Mouse (Mus musculus): Measurements from ENCODE around the gene Zhx3.

Gene Zhx3

DNA sequence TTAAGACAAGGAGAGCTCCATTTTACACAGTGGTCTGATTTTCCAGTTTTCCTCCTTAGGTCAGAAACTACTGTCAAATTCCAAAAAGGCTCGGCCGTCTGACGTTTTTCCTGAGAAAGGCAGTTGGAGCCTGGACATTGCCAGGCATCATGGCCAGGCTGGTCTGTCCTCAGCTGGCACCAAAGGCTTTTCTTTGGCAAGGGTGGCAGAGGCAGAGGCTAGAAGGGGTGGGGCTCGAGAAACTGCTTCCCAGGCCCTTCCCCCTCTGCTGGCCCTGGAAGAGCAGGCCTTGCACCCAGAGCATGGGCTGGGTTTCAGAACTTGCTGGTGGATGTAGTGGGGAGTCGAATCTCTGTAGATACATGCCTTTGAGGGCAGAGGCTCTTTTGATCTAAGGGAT, 9.6 kb upstream of the Zhx3 start:
- DNase-seq (ENCODE audit: inconsistent ontology term), result no peak

DNA sequence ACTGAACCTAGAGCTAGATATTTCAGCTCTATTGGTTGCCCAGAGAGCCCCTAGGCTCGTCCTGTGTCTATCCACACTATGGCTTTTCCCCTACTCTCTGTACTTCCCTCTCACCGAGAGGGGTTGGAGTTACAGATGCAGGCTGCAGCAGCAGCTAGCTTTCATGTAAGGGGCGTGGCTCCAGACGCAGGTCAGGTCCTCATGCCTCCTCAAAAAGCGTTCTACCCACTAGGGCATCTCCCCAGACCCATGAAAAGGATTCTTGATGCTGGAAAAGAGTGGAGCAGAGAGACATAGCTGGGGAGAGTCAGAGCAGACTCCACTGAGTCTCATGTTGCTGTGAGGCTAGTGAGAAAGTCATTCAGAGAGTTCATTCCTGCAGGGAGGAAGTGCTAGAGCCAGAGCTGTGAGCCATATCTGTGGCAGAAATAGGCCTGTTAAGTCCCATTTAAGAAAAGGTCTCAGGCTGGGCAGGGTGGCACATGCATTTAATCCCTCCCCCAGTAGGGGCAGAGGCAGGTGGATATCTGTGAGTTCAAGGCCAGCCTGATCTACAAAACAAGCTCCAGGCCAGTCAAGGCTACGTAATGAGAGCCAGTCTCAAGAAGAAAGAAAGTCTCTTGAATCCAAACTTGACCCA, 8.8 kb upstream of the Zhx3 start:
- no peak for DNase-seq (ENCODE audit: inconsistent ontology term)

DNA sequence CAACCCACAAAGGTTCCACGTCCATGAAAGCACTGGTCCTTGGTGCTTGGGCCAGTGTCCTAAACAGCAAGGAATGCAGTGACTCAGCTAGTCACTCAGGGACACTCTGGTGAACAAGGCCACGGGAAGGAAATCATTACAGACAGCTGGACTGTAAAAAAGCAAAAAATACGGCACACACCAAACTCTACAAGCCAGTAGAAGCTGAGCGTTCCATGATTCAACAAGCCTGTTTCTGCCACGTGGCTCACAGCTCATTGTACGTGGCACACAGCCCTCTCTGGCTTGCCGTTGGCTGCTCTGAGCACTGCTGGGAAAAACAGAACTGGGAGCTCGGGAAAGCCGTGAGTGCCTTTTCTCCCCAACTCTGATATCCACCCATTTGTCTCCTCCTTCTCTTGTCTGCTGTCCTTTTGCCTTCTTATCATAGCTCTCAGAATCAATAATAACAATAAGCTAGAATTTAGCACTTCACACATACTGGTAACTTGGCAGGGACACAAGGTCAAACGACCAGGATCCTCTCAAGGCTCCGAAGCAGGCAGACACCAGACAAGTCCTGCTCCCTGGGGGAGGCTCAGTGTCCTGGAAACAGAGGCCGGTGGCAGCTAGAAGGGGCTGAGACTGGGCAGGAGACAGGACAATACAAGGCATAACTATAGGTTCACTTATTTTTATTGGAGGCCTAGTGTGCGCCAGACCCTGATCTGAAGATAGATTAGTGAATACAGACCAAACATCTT, 7.8 kb upstream of the Zhx3 start, which contains the start of gene Lpin3:
Gene Lpin3, plus strand, starts transcription at position 218 of the 743 bp plus-strand sequence.
- peak; percentile 78 for DNase-seq (ENCODE audit: inconsistent ontology term)

DNA sequence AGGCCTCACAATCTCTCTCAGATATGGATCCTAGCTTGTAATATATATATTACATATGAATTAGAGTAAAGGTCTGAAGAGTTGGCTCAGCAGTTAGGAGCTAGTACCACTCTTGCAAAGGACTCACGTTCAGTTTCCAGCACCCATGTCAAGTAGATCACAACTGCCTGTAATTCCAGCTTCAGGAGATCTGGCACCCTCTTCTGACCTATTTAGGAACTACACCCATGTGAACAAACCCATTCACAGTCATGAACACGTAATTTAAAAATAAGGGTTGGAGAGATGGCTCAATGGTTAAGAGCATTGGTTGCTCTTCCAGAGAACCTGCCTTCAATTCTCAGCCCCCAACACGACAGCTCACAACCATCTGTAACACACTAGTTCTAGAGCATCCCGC, 3.3 kb upstream of the Zhx3 start:
- DNase-seq (ENCODE audit: inconsistent ontology term), result no peak

DNA sequence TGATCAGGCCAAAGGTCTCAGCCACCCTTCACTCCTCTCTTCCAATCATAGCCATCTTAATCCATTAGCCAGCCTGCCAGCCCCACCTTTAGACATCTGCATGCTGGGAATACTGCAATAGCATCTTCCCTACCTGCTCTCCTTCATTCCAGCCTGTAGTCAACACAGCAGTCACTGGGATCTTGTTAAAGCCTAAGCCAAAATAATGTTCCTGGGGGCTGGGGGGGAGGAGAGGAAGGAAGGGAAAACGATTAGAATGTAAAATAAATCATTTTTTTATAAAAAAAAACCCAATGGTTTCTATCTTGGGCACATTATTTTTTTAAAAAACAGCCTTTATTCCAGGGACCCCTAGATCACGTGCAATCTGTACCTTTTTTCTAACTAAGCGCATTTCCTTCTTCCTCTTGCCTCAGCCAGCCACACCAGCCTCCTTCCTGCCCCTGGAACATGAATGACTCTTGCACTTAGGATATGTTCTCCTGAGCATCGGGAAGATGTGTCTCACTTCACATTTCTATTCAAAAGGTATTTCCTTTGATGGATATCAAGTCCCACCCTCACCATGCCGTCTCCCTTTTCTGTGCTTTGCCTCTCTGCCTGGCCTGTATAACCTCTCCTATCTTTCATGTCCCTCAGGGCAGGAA, 1.6 kb upstream of the Zhx3 start:
- no peak for DNase-seq (ENCODE audit: inconsistent ontology term)

DNA sequence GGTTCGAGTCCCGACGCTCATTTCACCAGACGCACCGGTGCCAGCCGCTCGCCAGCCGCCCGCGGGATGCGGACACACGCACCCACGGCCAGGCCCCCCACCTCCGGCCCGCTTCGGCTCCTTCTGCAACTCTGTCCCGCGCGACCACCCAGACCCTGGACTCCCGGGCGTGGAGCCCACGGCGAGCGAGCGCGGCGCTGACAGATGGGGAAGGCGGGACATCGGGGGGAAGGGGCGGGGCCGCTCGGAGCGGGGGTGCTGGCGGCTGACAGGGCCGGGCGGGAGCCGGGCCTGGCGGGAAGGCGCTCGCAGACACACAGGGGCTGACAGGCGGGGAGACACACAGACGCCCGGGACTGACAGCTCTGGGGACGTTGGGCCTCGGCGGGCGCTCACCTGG, 403 bp downstream of the Zhx3 start:
- peak; percentile 78 for DNase-seq (ENCODE audit: inconsistent ontology term)

DNA sequence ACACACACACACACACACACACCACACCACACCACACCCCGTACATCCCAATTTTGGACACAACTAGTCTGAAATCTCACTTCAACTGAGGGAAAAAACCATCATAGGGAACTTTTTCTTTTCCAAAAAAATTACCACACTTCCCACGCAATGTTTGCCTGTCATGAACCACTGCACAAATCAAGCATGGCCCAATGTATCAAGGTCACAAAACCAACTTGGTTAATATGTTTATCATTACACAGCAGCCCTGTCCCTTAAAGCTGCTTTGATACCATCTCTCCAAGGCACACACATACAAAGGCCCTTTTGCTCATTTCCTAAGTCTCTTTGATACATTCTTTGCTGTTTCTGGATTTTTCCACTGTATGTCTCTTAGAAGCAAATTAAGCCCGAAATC, 1.5 kb downstream of the Zhx3 start:
- DNase-seq (ENCODE audit: inconsistent ontology term), result no peak

DNA sequence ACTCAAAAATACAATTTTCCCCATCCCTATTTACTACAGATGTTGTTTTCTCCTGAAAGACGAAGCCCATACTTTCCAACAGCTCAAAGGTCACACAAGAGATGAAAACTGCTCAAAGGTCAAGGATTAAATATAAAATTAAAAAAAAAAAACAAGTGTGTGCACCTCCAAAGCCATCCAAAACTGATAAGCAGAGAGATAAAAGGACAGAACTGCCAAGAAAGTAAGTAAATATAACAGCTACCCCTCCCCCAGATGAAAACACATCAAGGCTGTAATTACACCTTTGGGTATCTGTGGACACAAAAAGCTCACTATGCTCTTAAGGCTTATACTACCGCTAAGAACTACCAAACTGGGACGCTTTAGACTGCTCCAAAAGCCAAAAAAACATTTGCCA, 3.4 kb downstream of the Zhx3 start:
- no peak for DNase-seq (ENCODE audit: inconsistent ontology term)

DNA sequence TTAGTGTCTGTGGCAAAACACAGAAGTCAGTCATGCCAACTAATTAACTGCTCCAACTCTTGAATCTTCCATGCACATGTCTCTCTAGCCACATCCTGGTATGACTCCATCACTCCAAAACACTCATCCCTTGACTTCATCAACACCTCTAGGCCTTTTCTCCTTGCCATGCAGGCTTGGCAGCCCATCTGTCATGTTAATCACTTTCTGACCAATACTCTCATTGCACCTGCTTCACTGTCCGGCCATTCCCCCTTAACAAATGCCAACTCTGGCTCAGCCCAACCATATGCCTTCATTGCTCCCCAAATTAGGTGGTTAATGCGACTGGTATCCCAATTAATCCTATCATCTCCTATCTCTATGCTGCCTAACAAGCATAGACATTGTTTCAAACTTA, 7.5 kb downstream of the Zhx3 start:
- peak; percentile 59 for DNase-seq (ENCODE audit: inconsistent ontology term)

DNA sequence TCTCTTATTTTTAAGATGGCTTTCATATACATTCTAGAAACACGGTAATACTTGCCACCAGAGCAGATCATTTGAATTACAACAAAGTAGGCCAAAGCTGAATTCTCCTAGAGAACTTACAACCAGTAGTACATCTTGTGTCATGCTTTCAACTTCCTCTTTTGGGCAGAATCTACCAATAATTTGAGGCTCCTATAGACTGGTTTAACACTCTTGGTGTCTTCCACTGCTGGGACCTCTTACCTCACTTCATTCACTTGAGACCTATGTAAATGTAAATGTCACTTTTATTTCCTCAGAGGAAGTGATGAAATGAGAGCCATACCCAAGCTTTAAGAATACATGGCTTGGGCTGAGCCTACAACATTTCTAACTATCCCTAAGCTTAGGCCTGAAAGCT, 8.7 kb downstream of the Zhx3 start:
- DNase-seq (ENCODE audit: inconsistent ontology term), result no peak

DNA sequence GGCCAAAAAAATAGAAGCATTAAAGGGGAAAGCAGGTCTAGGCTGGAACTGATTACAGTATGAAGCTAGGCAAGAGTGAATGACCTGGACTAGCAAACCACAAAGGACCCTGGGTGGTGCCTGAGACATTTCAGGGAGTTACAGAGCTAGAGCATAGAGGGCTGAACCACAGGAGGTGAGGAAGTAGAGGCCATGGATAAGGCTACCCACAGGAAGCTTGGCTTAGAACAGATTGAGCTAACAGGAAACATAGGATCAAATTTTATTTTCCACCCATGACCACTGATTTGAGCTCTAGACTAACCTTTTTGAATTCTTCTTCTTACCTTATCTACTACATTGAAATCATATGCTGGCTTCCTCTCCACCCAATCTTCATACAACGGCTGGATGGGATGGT, 12.4 kb downstream of the Zhx3 start:
- no peak for DNase-seq (ENCODE audit: inconsistent ontology term)

DNA sequence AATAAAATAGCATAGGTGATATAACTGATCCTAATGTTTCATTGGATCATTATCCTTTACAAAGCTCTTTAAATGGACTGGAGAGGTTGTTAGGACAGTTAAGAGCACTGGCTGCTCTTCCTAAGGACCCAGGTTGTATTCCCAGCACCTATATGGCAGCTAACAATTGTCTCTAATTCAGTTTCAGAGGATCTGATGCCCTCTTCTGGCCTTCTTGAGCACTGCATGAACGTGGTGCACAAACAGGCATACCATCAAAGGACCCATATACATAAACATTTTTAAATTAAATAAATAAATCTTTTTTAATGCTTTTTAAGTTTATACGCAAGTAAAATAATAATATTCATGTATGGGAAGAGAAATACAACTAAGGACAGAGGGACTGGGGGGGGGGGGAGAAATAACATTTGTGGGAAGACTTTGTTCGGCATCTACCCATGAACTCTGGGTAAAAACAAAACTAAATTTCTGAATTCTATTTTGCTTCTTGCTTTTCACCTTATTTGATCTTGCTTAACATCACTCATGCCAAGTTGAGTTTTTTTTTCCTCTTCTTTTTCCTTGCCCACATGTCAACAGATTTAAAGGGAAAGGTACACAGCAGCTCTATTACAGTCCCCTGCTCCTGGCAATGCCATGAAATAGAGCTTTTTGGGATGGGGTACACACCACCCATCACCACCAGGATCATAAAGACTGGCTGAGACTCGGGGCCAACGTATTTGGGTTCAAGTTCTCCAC, 16.3 kb downstream of the Zhx3 start:
- DNase-seq (ENCODE audit: inconsistent ontology term), result no peak

DNA sequence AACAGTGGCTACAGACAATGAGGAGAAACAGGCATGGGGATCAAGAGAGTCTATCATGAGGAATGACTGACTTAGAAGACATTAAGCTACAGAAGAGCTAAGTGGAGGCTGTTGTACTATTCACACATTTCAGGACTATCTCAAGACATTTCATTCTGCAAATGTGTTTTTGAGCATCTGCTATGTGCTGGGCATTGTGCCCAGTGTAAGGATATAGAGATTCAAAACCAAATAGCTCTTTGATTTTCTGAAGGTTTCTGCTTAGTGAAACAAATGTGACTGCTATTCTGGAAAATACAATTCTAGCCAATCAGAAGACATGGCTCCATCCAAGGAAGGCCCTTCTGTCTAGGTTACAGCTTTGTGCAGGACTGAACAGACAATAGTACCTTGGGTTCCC, 18.1 kb downstream of the Zhx3 start:
- DNase-seq (ENCODE audit: inconsistent ontology term), result no peak

DNA sequence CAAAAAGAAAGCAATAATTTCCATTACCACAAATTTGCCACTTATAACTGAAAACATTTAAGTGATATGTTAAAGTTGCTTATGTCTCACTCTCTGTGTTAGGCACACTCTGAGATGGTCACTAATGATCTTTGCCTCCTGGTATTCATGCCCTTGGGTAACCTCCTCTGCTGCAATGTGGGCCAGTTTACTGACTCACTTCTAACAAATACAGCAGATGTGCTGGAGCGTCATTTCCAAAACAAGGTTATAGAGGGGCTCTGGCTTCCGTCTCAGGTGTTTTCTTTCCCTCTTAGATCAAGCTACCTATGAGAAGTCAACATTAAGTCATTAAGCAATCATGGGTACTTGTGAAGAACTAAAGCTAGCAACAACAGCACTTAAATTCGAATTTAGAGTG, 22.4 kb downstream of the Zhx3 start:
- DNase-seq (ENCODE audit: inconsistent ontology term), result no peak

DNA sequence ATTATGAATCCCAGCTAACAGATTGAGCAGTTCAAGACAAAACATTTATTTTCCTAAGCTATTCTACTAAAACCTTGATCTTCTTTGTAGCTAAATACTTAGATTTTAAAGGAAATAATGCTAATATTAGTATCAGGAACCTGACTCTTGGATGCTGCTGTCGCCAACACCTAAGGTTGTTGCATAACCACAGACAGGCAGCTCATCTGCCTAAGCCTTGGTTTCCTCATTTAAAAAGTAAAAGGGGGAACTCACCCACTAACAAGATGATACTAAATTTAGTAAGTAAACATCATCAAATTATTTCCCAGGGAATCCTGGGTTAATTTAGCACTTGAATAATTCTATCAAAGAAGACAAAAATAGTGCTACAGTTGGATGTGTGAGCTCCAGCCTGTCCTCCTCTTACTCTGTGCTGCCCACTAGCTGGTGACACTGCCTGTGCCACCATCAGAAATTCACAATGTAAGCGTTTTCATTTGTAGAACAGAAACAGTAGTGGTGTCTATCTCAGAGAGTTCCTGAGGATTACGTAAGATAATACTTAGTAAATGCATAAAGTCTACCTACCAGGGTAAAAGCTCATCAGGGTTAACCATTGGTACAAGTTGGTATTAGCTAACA, 23.1 kb downstream of the Zhx3 start:
- no peak for DNase-seq (ENCODE audit: inconsistent ontology term)

DNA sequence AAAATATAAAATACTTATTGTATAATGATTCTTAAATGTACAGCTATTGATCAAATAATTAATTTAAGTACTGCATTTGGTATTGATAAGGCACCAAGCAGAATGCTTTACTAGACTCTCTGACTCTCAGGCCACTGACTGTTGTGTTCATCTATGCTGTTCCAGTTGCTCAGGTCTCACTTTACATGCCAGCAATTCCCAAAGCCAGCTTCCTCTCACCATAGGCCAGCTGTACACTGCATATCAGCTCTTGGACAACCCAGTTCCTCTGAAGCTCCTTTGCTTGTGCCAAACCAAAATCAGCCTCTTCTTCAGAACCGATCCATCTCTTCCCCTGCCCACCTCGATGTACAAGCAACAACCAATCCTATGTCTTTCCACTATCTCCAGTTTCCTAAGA, 24.6 kb downstream of the Zhx3 start:
- DNase-seq (ENCODE audit: inconsistent ontology term), result no peak

DNA sequence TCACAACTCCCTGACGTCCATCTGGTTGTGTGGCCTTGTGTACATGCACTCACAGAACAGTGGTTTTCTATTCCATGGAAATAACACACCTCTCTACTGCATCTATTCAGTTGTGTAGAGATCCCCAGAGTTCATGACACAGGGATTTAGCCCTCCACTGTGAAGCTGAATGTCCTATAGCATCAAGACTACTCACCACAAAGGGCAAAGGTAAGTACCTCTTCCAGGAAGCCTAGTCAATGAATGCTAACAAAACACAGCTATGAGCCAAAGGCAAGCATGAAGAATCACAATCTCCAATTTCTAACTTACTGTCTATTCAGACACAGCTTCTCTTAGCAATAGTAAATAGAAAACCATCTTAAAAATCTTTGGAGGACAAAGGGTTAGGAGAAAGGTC, 25.1 kb downstream of the Zhx3 start:
- DNase-seq (ENCODE audit: inconsistent ontology term), result no peak

DNA sequence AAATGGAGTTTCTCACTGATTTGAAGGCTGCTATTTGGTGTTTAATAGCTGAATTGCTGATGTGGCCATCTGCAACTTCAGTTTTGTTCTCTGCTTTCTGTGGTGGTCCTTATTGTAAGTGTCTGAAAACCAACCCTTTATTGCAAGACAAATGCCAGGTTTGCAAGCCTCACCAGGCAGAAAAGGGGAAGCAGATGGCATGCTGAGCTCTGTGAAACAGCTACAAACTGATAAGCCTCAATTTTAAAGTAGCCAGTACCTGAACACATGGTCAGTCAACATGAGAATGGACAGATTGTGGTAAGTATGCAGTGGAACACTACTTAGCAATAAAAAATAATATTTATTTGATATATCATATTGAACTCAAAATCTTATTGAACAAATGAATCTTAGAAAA, 32.0 kb downstream of the Zhx3 start:
- DNase-seq (ENCODE audit: inconsistent ontology term), result no peak

DNA sequence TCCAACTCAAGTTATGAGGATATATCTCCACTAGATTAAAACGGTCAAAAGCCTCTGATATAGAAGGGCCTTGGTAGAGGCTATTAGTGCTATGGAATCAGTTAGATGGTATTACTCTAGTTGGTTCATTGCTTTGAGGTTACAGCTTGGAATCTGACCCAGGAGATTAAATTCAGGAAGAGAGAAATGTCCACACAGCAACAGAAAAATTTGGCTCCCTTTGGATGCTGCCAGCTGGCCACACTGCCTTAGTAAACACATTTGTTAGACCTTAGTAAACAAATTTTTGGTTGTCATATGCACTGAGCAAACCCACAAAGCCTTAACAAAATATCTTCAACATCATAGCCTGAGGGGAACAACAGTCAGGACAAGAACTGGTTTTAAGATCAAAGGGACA, 62.0 kb downstream of the Zhx3 start:
- DNase-seq (ENCODE audit: inconsistent ontology term), result no peak

DNA sequence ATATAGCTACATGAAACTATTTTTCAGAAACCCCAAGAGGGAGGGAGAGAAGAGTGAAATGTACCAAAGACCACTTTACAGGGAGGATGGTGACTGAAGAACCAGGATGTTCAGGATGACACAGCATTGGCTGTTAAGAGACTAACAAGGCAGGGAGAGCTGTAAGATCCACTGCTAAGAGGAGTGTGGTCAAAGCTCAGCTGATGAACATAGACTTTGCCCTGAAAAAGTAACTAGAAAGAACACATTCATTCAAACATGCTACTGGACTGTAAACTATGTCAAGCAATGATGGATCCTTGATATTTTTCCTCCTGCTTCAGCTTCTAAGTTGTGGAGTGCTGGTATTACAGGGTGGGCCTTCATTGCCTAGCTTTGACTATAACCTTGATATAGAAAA, 62.4 kb downstream of the Zhx3 start:
- no peak for DNase-seq (ENCODE audit: inconsistent ontology term)

DNA sequence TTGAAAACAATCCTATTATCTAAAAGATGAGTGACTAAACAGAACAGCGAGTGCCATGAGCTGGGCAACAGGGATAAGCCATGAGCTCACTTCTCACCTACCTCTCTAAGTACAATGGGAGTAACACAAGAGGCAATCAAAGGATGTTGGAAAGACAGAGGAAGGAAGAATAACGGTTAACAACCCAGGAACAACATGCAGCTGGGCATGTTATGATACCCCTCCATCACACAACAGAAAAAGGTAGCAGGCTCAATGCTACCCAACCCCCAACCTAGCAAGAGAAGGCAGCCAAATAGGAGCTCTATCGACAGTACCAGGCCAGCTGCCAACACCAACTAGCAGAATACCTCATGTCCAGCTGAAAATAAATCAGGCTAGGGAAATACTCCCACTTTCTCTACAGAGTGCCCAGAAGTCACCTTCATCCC, 66.7 kb downstream of the Zhx3 start:
- no peak for DNase-seq (ENCODE audit: inconsistent ontology term)

Data from Muller cell, postnatal 12 days (primary cell).